Mouse (Mus musculus) limb, embryonic 13.5 days (tissue): ENCODE results near the gene Mdc1. TPM values are rescaled to one million over a fixed set of nuclear protein-coding genes. Genes with fewer than 3 reads are reported as not detected.

Source experiments
- ATAC-seq: fragments of 200-750 bp; cut with Nextera tagmentation; 2 replicates; pipeline ENCODE4 v1.8.0; 2017; ENCODE audit warnings: low read depth, moderate number of reproducible peaks, moderate TSS enrichment; ENCODE audit not compliant: low FRiP score
- H3K27ac ChIP-seq: fragments of 300-500 bp; sonication (generic); 2 replicates; pipeline ENCODE4 v1.5.1; 2015; ENCODE audit warnings: inconsistent platforms, mild to moderate bottlenecking, moderate library complexity
- H3K27me3 ChIP-seq: fragments of 300-500 bp; sonication (generic); 2 replicates; pipeline ENCODE4 v1.6.1; 2015; ENCODE audit warnings: mild to moderate bottlenecking, inconsistent platforms
- H3K36me3 ChIP-seq: fragments of 300-500 bp; sonication (generic); 2 replicates; pipeline ENCODE4 v1.6.1; 2015; ENCODE audit warnings: inconsistent platforms, mild to moderate bottlenecking, moderate library complexity
- H3K4me1 ChIP-seq: fragments of 300-500 bp; sonication (generic); 2 replicates; pipeline ENCODE4 v1.6.1; 2015; ENCODE audit warnings: inconsistent platforms
- H3K4me2 ChIP-seq: fragments of 300-500 bp; sonication (generic); replicated peaks from 2 replicates; pipeline ENCODE4 v1.6.1; 2015; ENCODE audit warnings: inconsistent platforms, mild to moderate bottlenecking, moderate library complexity
- H3K4me3 ChIP-seq: fragments of 300-500 bp; sonication (generic); 2 replicates; pipeline ENCODE4 v1.5.1; 2015; ENCODE audit warnings: moderate library complexity, mild to moderate bottlenecking, inconsistent platforms
- H3K9ac ChIP-seq: fragments of 300-500 bp; sonication (generic); 2 replicates; pipeline ENCODE4 v1.6.1; 2015; ENCODE audit warnings: mild to moderate bottlenecking, inconsistent platforms
- H3K9me3 ChIP-seq: fragments of 300-500 bp; sonication (generic); 2 replicates; pipeline ENCODE4 v1.6.1; 2016; ENCODE audit warnings: inconsistent platforms
- WGBS: fragments of 180-500 bp; shearing (Covaris S2); methylation state at CpG from one replicate; pipeline ENCODE4 v1.1.7; 2015; 5-methylcytosine and 5-hydroxymethylcytosine counted together
- polyA plus RNA-seq: library from polyadenylated mRNA; unstranded; fragments of >200 nt; fragmentation: Nextera tagmentation; extraction: Ambion mirVana; gene quantifications from 2 replicates; pipeline ENCODE4 v1.2.1, GENCODE M21; 2015

Mdc1 gene
- polyA plus RNA-seq, 1 experiment from 2014 or later = 15.5 TPM

- Histone ChIP-seq H3K4me1 (peaks cover 58% of the 10 kb centered on the region), H3K4me2 (peak overlapping the region; percentile 99), H3K27ac (peak overlapping the region; percentile 6; the same call in 1 of the 2 replicates), H3K9ac (no peak overlapping the region), H3K27me3 (no peaks in the 10 kb centered on the region), H3K4me3 (peak overlapping the region; percentile 63), H3K36me3 (peaks cover 39% of the 10 kb centered on the region), H3K9me3 (no peaks in the 10 kb centered on the region)
- WGBS = 85% methylated on average over 8 of the region's 8 CpGs
- no peak for ATAC-seq
These were observed 29.8 kb downstream of the Mdc1 start for GRCm38 (mm10) chr17:35870884-35871696.

- Histone ChIP-seq H3K4me2 (peak overlapping the region; percentile 12; the same call in 1 of the 2 replicates), H3K36me3 (peaks cover 40% of the 10 kb centered on the region), H3K9me3 (no peaks in the 10 kb centered on the region), H3K27ac (no peak overlapping the region), H3K4me1 (peaks cover 36% of the 10 kb centered on the region), H3K4me3 (no peak overlapping the region), H3K9ac (peak overlapping the region; percentile 13; the same call in 1 of the 2 replicates), H3K27me3 (no peaks in the 10 kb centered on the region)
- ATAC-seq = peak; percentile 65
- WGBS = 32% methylated on average over 21 of the region's 21 CpGs
These were observed 32.6 kb downstream of the Mdc1 start for GRCm38 (mm10) chr17:35873774-35874519.

- peaks cover 40% of the 10 kb centered on the region for H3K36me3 ChIP-seq
- 93% methylated on average over 6 of the region's 6 CpGs for WGBS
- peaks cover 29% of the 10 kb centered on the region for H3K4me1 ChIP-seq
- no peak overlapping the region for H3K4me3 ChIP-seq
- no peaks in the 10 kb centered on the region for H3K27me3 ChIP-seq
- no peak overlapping the region for H3K4me2 ChIP-seq
- no peak for ATAC-seq
- no peaks in the 10 kb centered on the region for H3K9me3 ChIP-seq
- H3K27ac ChIP-seq = no peak overlapping the region
- no peak overlapping the region for H3K9ac ChIP-seq
These were observed 33.4 kb downstream of the Mdc1 start for GRCm38 (mm10) chr17:35874721-35875120.

GRCm38 (mm10) chr17:35879245-35880057 lies 38.1 kb downstream of the Mdc1 start, which contains the start of gene Dhx16:
TSS of gene Dhx16 (plus strand) at chr17:35879819.
- Histone ChIP-seq H3K27me3 (no peaks in the 10 kb centered on the region), H3K27ac (peak within 1 kb of the TSS; percentile 33; the same call in 1 of the 2 replicates), H3K9me3 (no peaks in the 10 kb centered on the region), H3K4me2 (peak within 1 kb of the TSS; percentile 83), H3K4me1 (peaks cover 12% of the 10 kb centered on the region), H3K36me3 (peaks cover 50% of the 10 kb centered on the region), H3K9ac (peak within 1 kb of the TSS; percentile 93), H3K4me3 (peak within 1 kb of the TSS; percentile 94)
- peak; percentile 93 for ATAC-seq
- WGBS = 5% methylated on average over 66 of the region's 66 CpGs

- peaks cover 64% of the 10 kb centered on the region for H3K36me3 ChIP-seq
- WGBS = 93% methylated on average over 17 of the region's 17 CpGs
- H3K4me2 ChIP-seq = no peak overlapping the region
- H3K9ac ChIP-seq = no peak overlapping the region
- H3K9me3 ChIP-seq = no peaks in the 10 kb centered on the region
- no peak overlapping the region for H3K4me3 ChIP-seq
- H3K27me3 ChIP-seq = no peaks in the 10 kb centered on the region
- H3K4me1 ChIP-seq = peaks cover 12% of the 10 kb centered on the region
- no peak for ATAC-seq
- no peak overlapping the region for H3K27ac ChIP-seq
These were observed 41.6 kb downstream of the Mdc1 start for GRCm38 (mm10) chr17:35882924-35883323.

- Histone ChIP-seq H3K27me3 (no peaks in the 10 kb centered on the region), H3K4me3 (no peak overlapping the region), H3K4me2 (no peak overlapping the region), H3K36me3 (peaks cover 73% of the 10 kb centered on the region), H3K9ac (no peak overlapping the region), H3K4me1 (peaks cover 12% of the 10 kb centered on the region), H3K9me3 (no peaks in the 10 kb centered on the region), H3K27ac (no peak overlapping the region)
- no peak for ATAC-seq
- 97% methylated on average over 14 of the region's 14 CpGs for WGBS
These were observed 42.5 kb downstream of the Mdc1 start for GRCm38 (mm10) chr17:35883777-35884176.

GRCm38 (mm10) chr17:35887725-35888124 lies 46.4 kb downstream of the Mdc1 start:
- Histone ChIP-seq H3K9me3 (no peaks in the 10 kb centered on the region), H3K36me3 (peaks cover 94% of the 10 kb centered on the region), H3K27ac (no peak overlapping the region), H3K4me1 (no peaks in the 10 kb centered on the region), H3K27me3 (no peaks in the 10 kb centered on the region), H3K9ac (no peak overlapping the region), H3K4me2 (no peak overlapping the region), H3K4me3 (no peak overlapping the region)
- WGBS = 86% methylated on average over 13 of the region's 17 CpGs
- ATAC-seq = no peak

- Histone ChIP-seq H3K4me1 (peaks cover 20% of the 10 kb centered on the region), H3K9me3 (no peaks in the 10 kb centered on the region), H3K9ac (peak within 1 kb of the TSS; percentile 86), H3K27me3 (no peaks in the 10 kb centered on the region), H3K36me3 (peaks cover 66% of the 10 kb centered on the region), H3K27ac (peak within 1 kb of the TSS; percentile 84), H3K4me3 (peak within 1 kb of the TSS; percentile 81), H3K4me2 (peak within 1 kb of the TSS; percentile 100)
- peak; percentile 93 for ATAC-seq
- under 1% methylated on average over 73 of the region's 86 CpGs for WGBS
These were observed 55.7 kb downstream of the Mdc1 start, which contains the start of gene 2310061I04Rik for GRCm38 (mm10) chr17:35896781-35897643. TSS of gene 2310061I04Rik (minus strand) at chr17:35897431.

- WGBS = 41% methylated on average over 23 of the region's 23 CpGs
- ATAC-seq = peak; percentile 38; the same call in 1 of the 2 replicates
- H3K36me3 ChIP-seq = peaks cover 64% of the 10 kb centered on the region
These were observed 56.6 kb downstream of the Mdc1 start for GRCm38 (mm10) chr17:35897644-35898573.

GRCm38 (mm10) chr17:35900636-35901035 lies 59.3 kb downstream of the Mdc1 start:
- H3K36me3 ChIP-seq = peaks cover 71% of the 10 kb centered on the region
- no peak overlapping the region for H3K4me2 ChIP-seq
- H3K27me3 ChIP-seq = no peaks in the 10 kb centered on the region
- H3K4me1 ChIP-seq = peaks cover 18% of the 10 kb centered on the region
- ATAC-seq = no peak
- H3K27ac ChIP-seq = no peak overlapping the region
- 93% methylated on average over 3 of the region's 3 CpGs for WGBS
- H3K9me3 ChIP-seq = no peaks in the 10 kb centered on the region
- H3K9ac ChIP-seq = peak overlapping the region; percentile 4; the same call in 1 of the 2 replicates
- no peak overlapping the region for H3K4me3 ChIP-seq

More at GRCm38 (mm10) chr17:35897644-35898573, 56.6 kb downstream of the Mdc1 start:
- Histone ChIP-seq H3K27me3 (no peaks in the 10 kb centered on the region), H3K4me3 (peak overlapping the region; percentile 81), H3K9me3 (no peaks in the 10 kb centered on the region), H3K4me2 (peak overlapping the region; percentile 100), H3K4me1 (peaks cover 20% of the 10 kb centered on the region), H3K9ac (peak overlapping the region; percentile 86), H3K27ac (peak overlapping the region; percentile 52; the same call in 1 of the 2 replicates)
